Mouse (Mus musculus) thymus, postnatal 14 days (tissue): ENCODE results near the gene Gpr26.

ENCODE experiments used
- DNase-seq: peaks from one replicate; pipeline ENCODE4 v3.0.0; 2021

Gene Gpr26

GRCm38 (mm10) chr7:131966023-131966915 is at the start of gene Gpr26:
TSS of gene Gpr26 (plus strand) at chr7:131966460.
- no peak for DNase-seq

- DNase-seq: no peak
These were observed 48.9 kb upstream of the Gpr26 start for GRCm38 (mm10) chr7:131917384-131917783.

GRCm38 (mm10) chr7:131927288-131928050 is 38.8 kb upstream of the Gpr26 start:
- DNase-seq: no peak

GRCm38 (mm10) chr7:131937611-131938010 is 28.6 kb upstream of the Gpr26 start:
- no peak for DNase-seq

GRCm38 (mm10) chr7:131951131-131951530 is 15.1 kb upstream of the Gpr26 start:
- no peak for DNase-seq

- no peak for DNase-seq
These were observed 12.9 kb upstream of the Gpr26 start for GRCm38 (mm10) chr7:131953402-131953801.

- DNase-seq: no peak
These were observed 7.6 kb upstream of the Gpr26 start for GRCm38 (mm10) chr7:131958705-131959104.

- DNase-seq: peak; percentile 7
These were observed 5.7 kb upstream of the Gpr26 start for GRCm38 (mm10) chr7:131960551-131960950.

GRCm38 (mm10) chr7:131966916-131967494 is 745 bp downstream of the Gpr26 start:
- DNase-seq: no peak

- no peak for DNase-seq
These were observed 4.0 kb downstream of the Gpr26 start for GRCm38 (mm10) chr7:131970255-131970654.

- no peak for DNase-seq
These were observed 9.6 kb downstream of the Gpr26 start for GRCm38 (mm10) chr7:131975867-131976266.

GRCm38 (mm10) chr7:131978609-131979008 is 12.3 kb downstream of the Gpr26 start:
- no peak for DNase-seq

- no peak for DNase-seq
These were observed 22.8 kb downstream of the Gpr26 start for GRCm38 (mm10) chr7:131989056-131989455.

- no peak for DNase-seq
These were observed 26.0 kb downstream of the Gpr26 start for GRCm38 (mm10) chr7:131992226-131992625.

GRCm38 (mm10) chr7:131992873-131993272 is 26.6 kb downstream of the Gpr26 start:
- DNase-seq: no peak

GRCm38 (mm10) chr7:132005996-132006696 is 39.9 kb downstream of the Gpr26 start:
- DNase-seq: no peak

GRCm38 (mm10) chr7:132009002-132009401 is 42.7 kb downstream of the Gpr26 start:
- no peak for DNase-seq

- no peak for DNase-seq
These were observed 46.9 kb downstream of the Gpr26 start for GRCm38 (mm10) chr7:132012969-132013679.

GRCm38 (mm10) chr7:132013970-132014369 is 47.7 kb downstream of the Gpr26 start:
- DNase-seq: no peak

GRCm38 (mm10) chr7:132015193-132015592 is 48.9 kb downstream of the Gpr26 start:
- no peak for DNase-seq

GRCm38 (mm10) chr7:132015933-132016332 is 49.7 kb downstream of the Gpr26 start:
- DNase-seq: no peak

GRCm38 (mm10) chr7:132025591-132025990 is 59.3 kb downstream of the Gpr26 start:
- DNase-seq: no peak
